Mouse (Mus musculus) erythroblast, embryonic 14.5 days (primary cell): ENCODE results near the gene Smarcb1.

Source experiments
- GATA1 ChIP-seq: IDR thresholded peaks from 2 replicates; pipeline ENCODE4 v1.6.1; 2012; ENCODE audit warnings: low read length, inconsistent platforms, mixed read lengths
- TAL1 ChIP-seq: IDR thresholded peaks from 3 replicates; pipeline ENCODE4 v1.6.1; 2012; ENCODE audit warnings: low read length, inconsistent platforms, mixed read lengths

DNA sequence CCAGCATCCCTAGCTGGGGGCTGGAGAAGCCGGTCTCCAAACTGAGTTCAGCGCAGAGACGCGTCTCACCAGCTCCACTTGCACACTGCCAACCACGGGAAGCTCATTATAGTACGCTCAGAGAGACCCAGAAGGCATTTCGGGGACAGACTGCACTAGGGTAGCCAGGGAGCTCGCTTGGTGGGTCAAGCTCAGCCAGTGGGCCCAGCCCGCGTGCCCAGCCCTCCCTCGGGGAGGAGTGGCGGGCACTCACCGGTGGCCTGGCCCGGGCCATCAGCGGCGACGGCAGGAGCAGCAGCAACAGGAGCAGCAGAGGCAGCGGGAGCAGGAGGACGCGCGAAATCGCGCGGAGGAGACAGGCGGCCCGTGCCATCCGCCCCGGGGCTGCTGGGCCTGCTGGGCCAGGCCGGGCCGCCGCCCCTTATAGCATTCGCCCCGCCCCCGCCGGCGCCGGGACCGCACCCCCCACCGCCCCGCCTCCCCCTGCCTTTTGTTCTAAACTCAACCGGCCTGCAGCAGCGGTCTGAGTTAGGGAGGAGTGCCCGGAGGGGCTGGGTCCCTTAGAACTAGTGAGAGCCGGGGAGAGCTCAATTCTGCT lies 10.8 kb upstream of the Smarcb1 start:
- no peak for TF ChIP-seq GATA1
- TF ChIP-seq TAL1 = no peak
